Mouse (Mus musculus) limb, embryonic 12.5 days (tissue): ENCODE results near the gene Prr15. TPM values are rescaled to one million over a fixed set of nuclear protein-coding genes. Genes with fewer than 3 reads are reported as not detected.

Experiments used
- ATAC-seq: fragments of 200-750 bp; cut with Nextera tagmentation; 2 replicates; pipeline ENCODE4 v1.8.0; 2017; ENCODE audit warnings: low read depth, moderate TSS enrichment; ENCODE audit not compliant: insufficient number of reproducible peaks, insufficient read depth, low FRiP score, low TSS enrichment
- H3K27ac ChIP-seq: fragments of 300-500 bp; sonication (generic); 2 replicates; pipeline ENCODE4 v1.5.1; 2016; ENCODE audit warnings: mild to moderate bottlenecking, moderate library complexity
- H3K27me3 ChIP-seq: fragments of 300-500 bp; sonication (generic); 2 replicates; pipeline ENCODE4 v1.6.1; 2016; ENCODE audit warnings: mild to moderate bottlenecking, moderate library complexity
- H3K36me3 ChIP-seq: fragments of 300-500 bp; sonication (generic); 2 replicates; pipeline ENCODE4 v1.6.1; 2016; ENCODE audit warnings: mild to moderate bottlenecking, moderate library complexity
- H3K4me1 ChIP-seq: fragments of 300-500 bp; sonication (generic); replicated peaks from 2 replicates; pipeline ENCODE4 v1.6.1; 2016
- H3K4me2 ChIP-seq: fragments of 300-500 bp; sonication (generic); 2 replicates; pipeline ENCODE4 v1.6.1; 2016; ENCODE audit warnings: mild to moderate bottlenecking, moderate library complexity
- H3K4me3 ChIP-seq: fragments of 300-500 bp; sonication (generic); replicated peaks from 2 replicates; pipeline ENCODE4 v1.5.1; 2016; ENCODE audit warnings: mild to moderate bottlenecking
- H3K9ac ChIP-seq: fragments of 300-500 bp; sonication (generic); replicated peaks from 2 replicates; pipeline ENCODE4 v1.6.1; 2016; ENCODE audit warnings: mild to moderate bottlenecking, moderate library complexity
- H3K9me3 ChIP-seq: fragments of 300-500 bp; sonication (generic); 2 replicates; pipeline ENCODE4 v1.6.1; 2016; ENCODE audit warnings: mild to moderate bottlenecking, moderate library complexity
- WGBS: fragments of 180-500 bp; shearing (Covaris S2); methylation state at CpG from one replicate; pipeline ENCODE4 v1.1.7; 2016; 5-methylcytosine and 5-hydroxymethylcytosine counted together
- polyA plus RNA-seq: library from polyadenylated mRNA; unstranded; fragments of >200 nt; fragmentation: Nextera tagmentation; extraction: Ambion mirVana; gene quantifications from 2 replicates; pipeline ENCODE4 v1.2.1, GENCODE M21; 2016

The Prr15 gene
- polyA plus RNA-seq, 1 experiment from 2014 or later, result 0.40 TPM

DNA sequence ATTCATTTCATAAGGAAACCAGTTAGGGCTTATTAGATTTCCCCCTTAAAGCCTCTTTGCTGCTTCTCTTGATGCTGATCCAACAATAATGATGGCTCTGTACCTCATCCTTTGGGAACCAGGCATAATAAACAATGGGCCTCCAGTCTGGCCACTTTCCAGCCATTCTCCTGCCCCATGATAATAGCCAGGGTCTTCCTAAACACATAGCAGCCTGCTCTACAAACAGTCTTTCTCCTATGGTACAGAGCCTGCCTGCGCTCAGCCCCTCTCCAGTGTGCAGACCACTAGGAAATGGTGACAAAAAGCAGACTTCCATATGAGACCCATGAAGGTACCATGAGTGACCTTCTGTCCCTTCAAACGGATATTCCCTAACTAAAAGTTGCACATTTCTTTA lies 26.2 kb upstream of the Prr15 start:
- 76% methylated on average over 2 of the region's 2 CpGs for WGBS
- no peak for ATAC-seq

DNA sequence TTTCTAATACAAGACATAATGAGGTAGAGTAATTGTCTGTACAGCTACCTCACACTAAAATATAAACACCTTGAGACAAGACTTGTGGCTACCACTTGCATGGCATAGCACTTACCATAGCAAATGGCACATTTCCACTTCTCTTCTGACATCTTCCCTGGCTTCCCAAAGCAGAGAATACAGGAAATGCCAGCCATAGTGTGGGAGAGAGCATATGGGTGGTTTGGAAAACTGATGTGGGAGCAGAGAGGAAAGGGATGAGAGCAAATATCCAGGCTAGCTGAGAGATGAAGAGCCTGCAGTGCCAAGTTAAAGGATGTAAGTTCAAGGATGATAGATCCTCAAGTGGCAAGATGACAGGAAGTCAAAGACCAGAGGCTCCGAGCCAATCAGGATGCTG lies 19.9 kb upstream of the Prr15 start:
- Histone ChIP-seq H3K36me3 (no peaks in the 10 kb centered on the region), H3K4me1 (peaks cover 9% of the 10 kb centered on the region; the same call in 1 of the 2 replicates), H3K27ac (no peak overlapping the region), H3K4me2 (no peak overlapping the region), H3K4me3 (no peak overlapping the region), H3K9me3 (no peaks in the 10 kb centered on the region), H3K9ac (no peak overlapping the region), H3K27me3 (no peaks in the 10 kb centered on the region)
- WGBS, result 68% methylated on average over 1 of the region's 1 CpGs
- no peak for ATAC-seq

More for the DNA sequence above, 26.2 kb upstream of the Prr15 start:
- H3K27ac ChIP-seq, result no peak overlapping the region
- H3K27me3 ChIP-seq, result no peaks in the 10 kb centered on the region
- H3K9me3 ChIP-seq, result no peaks in the 10 kb centered on the region
- peaks cover 5% of the 10 kb centered on the region; the same call in 1 of the 2 replicates for H3K4me1 ChIP-seq
- H3K36me3 ChIP-seq, result no peaks in the 10 kb centered on the region
- no peak overlapping the region for H3K4me3 ChIP-seq
- no peak overlapping the region for H3K4me2 ChIP-seq
- H3K9ac ChIP-seq, result no peak overlapping the region

DNA sequence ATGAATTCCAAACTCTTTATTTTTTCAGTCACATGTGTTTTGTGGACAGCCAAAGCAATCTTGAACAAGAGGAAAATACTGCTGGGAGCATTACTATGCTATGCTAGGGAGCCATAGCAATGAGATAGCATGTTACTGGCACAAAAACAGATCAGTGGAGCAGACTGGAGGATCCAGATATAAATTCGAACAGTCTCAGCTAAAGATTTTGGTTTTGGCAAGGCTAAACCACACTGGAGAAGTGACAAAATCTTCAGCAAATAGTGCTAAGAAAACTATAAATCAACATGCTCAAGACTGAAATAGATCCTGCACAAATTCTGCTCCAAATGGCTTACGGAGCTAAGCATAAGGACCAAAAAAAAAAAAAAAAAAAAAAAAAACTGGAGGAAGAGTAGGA lies 12.6 kb upstream of the Prr15 start:
- H3K9me3 ChIP-seq, result no peaks in the 10 kb centered on the region
- no peak overlapping the region for H3K4me2 ChIP-seq
- no peak for ATAC-seq
- no peak overlapping the region for H3K27ac ChIP-seq
- 90% methylated on average over 2 of the region's 2 CpGs for WGBS
- no peak overlapping the region for H3K9ac ChIP-seq
- no peak overlapping the region for H3K4me3 ChIP-seq
- no peaks in the 10 kb centered on the region for H3K27me3 ChIP-seq
- no peaks in the 10 kb centered on the region for H3K4me1 ChIP-seq
- no peaks in the 10 kb centered on the region for H3K36me3 ChIP-seq

GRCm38 (mm10) chr6:54318618-54319017 lies 7.0 kb upstream of the Prr15 start:
- Histone ChIP-seq H3K9ac (no peak overlapping the region), H3K4me1 (no peaks in the 10 kb centered on the region), H3K36me3 (no peaks in the 10 kb centered on the region), H3K4me2 (no peak overlapping the region), H3K27me3 (no peaks in the 10 kb centered on the region; the same call in 1 of the 2 replicates), H3K9me3 (no peaks in the 10 kb centered on the region), H3K27ac (no peak overlapping the region), H3K4me3 (no peak overlapping the region)
- no peak for ATAC-seq
- whole genome bisulfite sequencing, result 85% methylated on average over 9 of the region's 9 CpGs

GRCm38 (mm10) chr6:54319198-54319597 lies 6.4 kb upstream of the Prr15 start:
- H3K9me3 ChIP-seq, result no peaks in the 10 kb centered on the region
- no peak overlapping the region for H3K9ac ChIP-seq
- H3K4me3 ChIP-seq, result no peak overlapping the region
- ATAC-seq, result no peak
- WGBS, result 79% methylated on average over 3 of the region's 3 CpGs
- no peak overlapping the region for H3K4me2 ChIP-seq
- no peaks in the 10 kb centered on the region for H3K4me1 ChIP-seq
- H3K36me3 ChIP-seq, result no peaks in the 10 kb centered on the region
- no peak overlapping the region for H3K27ac ChIP-seq
- H3K27me3 ChIP-seq, result peaks cover 5% of the 10 kb centered on the region

- Histone ChIP-seq H3K27me3 (peaks cover 15% of the 10 kb centered on the region), H3K4me1 (no peaks in the 10 kb centered on the region), H3K9me3 (no peaks in the 10 kb centered on the region), H3K4me3 (no peak overlapping the region), H3K9ac (no peak overlapping the region), H3K27ac (no peak overlapping the region), H3K4me2 (no peak overlapping the region), H3K36me3 (no peaks in the 10 kb centered on the region)
- ATAC-seq, result no peak
- WGBS, result 65% methylated on average over 1 of the region's 1 CpGs
These were observed 5.4 kb upstream of the Prr15 start for GRCm38 (mm10) chr6:54320236-54320635.

DNA sequence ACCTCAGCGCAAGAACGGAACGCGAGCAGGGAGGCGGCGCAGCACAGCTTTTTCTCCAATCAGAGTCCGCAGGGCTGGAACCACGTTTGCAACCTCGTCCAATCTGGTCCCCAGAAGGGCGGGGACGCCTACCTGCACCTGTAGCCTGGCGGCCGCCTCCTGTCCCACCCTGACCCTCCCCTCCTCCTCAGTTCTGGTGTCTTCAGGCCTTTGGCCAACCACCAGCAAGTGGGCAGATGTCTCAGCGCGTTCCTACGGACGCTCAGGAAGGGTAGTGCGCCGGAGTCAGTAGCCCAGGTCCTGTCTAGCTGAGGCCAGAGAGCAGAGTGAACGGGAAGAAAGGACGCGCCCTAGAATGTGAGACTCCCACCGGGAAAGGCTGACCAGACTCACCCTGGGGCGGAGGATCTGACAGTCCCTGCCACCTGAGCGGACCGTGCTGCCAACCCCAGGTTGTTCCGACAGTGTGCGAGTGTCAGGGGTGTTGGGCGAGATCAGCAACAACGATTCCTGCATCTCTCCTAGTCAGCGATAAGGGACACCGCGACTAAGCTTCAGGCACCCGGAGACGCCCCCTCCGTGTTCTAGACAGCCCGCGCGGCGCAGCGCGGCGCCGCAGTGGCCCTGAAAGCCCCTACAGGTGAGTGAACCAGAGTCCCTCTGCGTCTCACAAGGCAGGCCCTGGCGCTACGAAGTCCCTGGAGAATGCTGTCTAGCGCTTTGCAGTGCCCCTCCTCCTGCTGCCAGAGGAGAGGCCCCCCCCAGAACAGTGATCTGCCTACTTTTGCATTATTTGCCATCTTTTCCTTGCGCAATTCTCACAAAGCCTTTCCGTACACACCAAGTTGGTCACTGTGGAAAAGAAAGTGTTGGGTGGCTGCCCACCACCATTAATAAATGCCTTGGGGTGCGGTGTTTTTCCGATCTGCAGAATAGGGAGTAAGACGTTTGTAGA lies 1.3 kb downstream of the Prr15 start:
- Histone ChIP-seq H3K4me3 (peak overlapping the region; percentile 41), H3K27me3 (peaks cover 69% of the 10 kb centered on the region), H3K36me3 (no peaks in the 10 kb centered on the region), H3K27ac (no peak overlapping the region), H3K9me3 (no peaks in the 10 kb centered on the region), H3K4me2 (peak overlapping the region; percentile 84), H3K9ac (peak overlapping the region; percentile 37; the same call in 1 of the 2 replicates), H3K4me1 (peaks cover 23% of the 10 kb centered on the region)
- peak; percentile 57; the same call in 1 of the 2 replicates for ATAC-seq
- 1% methylated on average over 53 of the region's 53 CpGs for WGBS

- Histone ChIP-seq H3K4me1 (peaks cover 29% of the 10 kb centered on the region), H3K4me3 (peak overlapping the region; percentile 41), H3K9ac (peak overlapping the region; percentile 37; the same call in 1 of the 2 replicates), H3K27ac (no peak overlapping the region), H3K9me3 (no peaks in the 10 kb centered on the region), H3K4me2 (peak overlapping the region; percentile 84), H3K27me3 (peaks cover 69% of the 10 kb centered on the region), H3K36me3 (no peaks in the 10 kb centered on the region)
- no peak for ATAC-seq
- 1% methylated on average over 28 of the region's 28 CpGs for WGBS
These were observed 2.0 kb downstream of the Prr15 start for GRCm38 (mm10) chr6:54327626-54328003.

GRCm38 (mm10) chr6:54328783-54329182 lies 3.1 kb downstream of the Prr15 start:
- Histone ChIP-seq H3K9me3 (no peaks in the 10 kb centered on the region), H3K36me3 (no peaks in the 10 kb centered on the region), H3K27me3 (peaks cover 72% of the 10 kb centered on the region), H3K4me3 (no peak overlapping the region), H3K4me1 (peaks cover 39% of the 10 kb centered on the region), H3K9ac (no peak overlapping the region), H3K27ac (no peak overlapping the region), H3K4me2 (no peak overlapping the region)
- ATAC-seq, result no peak
- WGBS, result 93% methylated on average over 5 of the region's 5 CpGs

DNA sequence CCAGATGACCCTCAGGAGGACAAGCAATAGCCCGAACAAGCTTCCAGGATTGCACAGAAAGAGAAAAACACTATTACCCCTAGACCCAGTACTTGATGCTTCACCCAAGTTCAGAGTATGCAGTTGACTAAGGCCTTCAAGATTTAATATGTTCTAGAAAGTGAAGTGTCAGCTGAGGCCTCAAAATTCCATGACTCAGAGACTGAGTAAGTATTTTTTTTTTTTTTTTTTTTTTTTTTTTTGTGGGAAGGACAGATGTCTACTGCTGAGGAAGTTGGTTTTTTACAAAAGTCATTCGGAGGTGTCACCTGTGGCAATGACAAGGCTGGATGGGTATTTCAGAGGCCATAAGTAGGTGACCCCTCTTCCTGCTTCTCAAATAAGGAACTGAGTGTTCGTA lies 4.0 kb downstream of the Prr15 start:
- ATAC-seq, result no peak
- WGBS, result 82% methylated on average over 3 of the region's 3 CpGs

GRCm38 (mm10) chr6:54330166-54330565 lies 4.5 kb downstream of the Prr15 start:
- H3K4me1 ChIP-seq, result peaks cover 48% of the 10 kb centered on the region
- 94% methylated on average over 10 of the region's 10 CpGs for WGBS
- H3K27me3 ChIP-seq, result peaks cover 61% of the 10 kb centered on the region
- H3K36me3 ChIP-seq, result no peaks in the 10 kb centered on the region
- H3K9me3 ChIP-seq, result no peaks in the 10 kb centered on the region
- no peak overlapping the region for H3K4me3 ChIP-seq
- no peak overlapping the region for H3K4me2 ChIP-seq
- ATAC-seq, result no peak
- H3K9ac ChIP-seq, result no peak overlapping the region
- no peak overlapping the region for H3K27ac ChIP-seq

More for the DNA sequence above, 4.0 kb downstream of the Prr15 start:
- H3K9ac ChIP-seq, result no peak overlapping the region
- H3K4me3 ChIP-seq, result no peak overlapping the region
- H3K4me1 ChIP-seq, result peaks cover 47% of the 10 kb centered on the region
- H3K36me3 ChIP-seq, result no peaks in the 10 kb centered on the region
- H3K27ac ChIP-seq, result no peak overlapping the region
- no peaks in the 10 kb centered on the region for H3K9me3 ChIP-seq
- H3K27me3 ChIP-seq, result peaks cover 64% of the 10 kb centered on the region
- H3K4me2 ChIP-seq, result no peak overlapping the region
